Mouse (Mus musculus): ENCODE measurements around the gene Gaa.
"Not testable (repeated sequence)": the region's sequence is repeated elsewhere in the genome, so short reads cannot be mapped to it uniquely, and the experiment has no call there.

Gaa gene

GRCm38 (mm10) chr11:119252854-119253541 lies 14.7 kb upstream of the Gaa start:
- no peak for DNase-seq (ENCODE audit: low spot score)

DNA sequence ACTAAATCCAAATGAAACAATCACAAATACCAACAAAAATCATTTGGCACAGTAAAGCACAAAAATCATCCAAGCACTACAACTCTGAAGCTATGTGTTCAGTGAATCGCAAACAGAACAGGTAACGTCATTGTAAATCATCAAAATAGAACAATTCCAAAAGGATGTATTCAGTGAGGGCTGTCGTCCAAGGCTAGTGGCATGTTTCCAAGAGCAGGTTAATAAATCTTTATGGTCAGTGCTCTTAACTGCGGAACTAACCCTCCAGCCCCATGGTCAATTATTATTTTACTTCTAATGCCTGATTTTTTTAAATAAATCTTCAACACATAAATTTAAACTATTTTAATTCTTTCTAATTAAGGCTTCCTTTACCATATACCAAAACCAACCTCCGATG lies 11.1 kb upstream of the Gaa start:
- DNase-seq (ENCODE audit: low spot score): not testable (repeated sequence)

- DNase-seq (ENCODE audit: low spot score): no peak
Observed at GRCm38 (mm10) chr11:119258216-119258571, 9.5 kb upstream of the Gaa start.

GRCm38 (mm10) chr11:119258572-119259322 lies 8.9 kb upstream of the Gaa start:
- DNase-seq (ENCODE audit: low spot score): no peak

DNA sequence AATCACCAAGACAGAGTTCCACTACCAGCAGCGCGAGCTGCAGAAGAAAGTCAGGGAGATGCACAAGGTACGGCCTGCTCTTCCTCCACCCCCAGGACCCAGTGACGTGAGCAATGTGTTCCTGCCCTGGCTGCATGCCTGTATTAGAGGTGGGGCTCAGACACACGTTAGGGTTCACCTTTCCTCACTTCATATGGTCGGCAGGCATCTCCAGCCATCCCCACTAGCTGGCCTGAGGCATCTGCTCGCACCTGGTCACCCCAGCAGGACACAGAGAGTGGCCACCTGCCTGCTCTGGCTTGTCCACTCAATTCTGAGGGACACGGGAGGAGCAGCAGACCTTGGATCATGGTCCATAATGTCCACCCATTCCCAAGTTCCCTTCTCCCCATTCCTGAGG lies 7.7 kb upstream of the Gaa start:
- no peak for DNase-seq (ENCODE audit: low spot score)

DNA sequence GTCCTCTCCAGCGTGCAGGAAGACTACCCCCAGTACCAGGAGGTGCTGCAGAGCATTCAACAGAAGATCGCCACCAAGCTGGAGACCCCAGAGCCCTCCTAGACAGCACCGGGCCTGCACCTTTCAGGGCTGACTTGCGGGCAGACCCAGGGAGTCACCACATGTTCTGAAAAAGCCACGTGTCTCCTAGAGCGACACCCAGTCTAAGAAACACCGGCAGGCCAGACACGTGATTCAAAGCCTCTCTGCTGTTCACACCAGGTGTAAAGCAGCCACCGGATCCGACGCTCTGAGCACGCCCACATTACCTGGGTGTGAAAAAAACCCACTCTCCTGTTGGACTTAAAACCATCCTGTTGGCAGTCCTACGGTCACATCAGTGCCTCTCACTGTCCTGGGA lies 3.3 kb upstream of the Gaa start:
- no peak for DNase-seq (ENCODE audit: low spot score)

GRCm38 (mm10) chr11:119265811-119266210 lies 1.9 kb upstream of the Gaa start:
- DNase-seq (ENCODE audit: low spot score): no peak

GRCm38 (mm10) chr11:119267241-119267674 lies 429 bp upstream of the Gaa start:
- DNase-seq (ENCODE audit: low spot score): peak; percentile 94

GRCm38 (mm10) chr11:119268557-119269195 lies 989 bp downstream of the Gaa start:
- no peak for DNase-seq (ENCODE audit: low spot score)

GRCm38 (mm10) chr11:119272492-119272891 lies 4.8 kb downstream of the Gaa start:
- not testable (repeated sequence) for DNase-seq (ENCODE audit: low spot score)

DNA sequence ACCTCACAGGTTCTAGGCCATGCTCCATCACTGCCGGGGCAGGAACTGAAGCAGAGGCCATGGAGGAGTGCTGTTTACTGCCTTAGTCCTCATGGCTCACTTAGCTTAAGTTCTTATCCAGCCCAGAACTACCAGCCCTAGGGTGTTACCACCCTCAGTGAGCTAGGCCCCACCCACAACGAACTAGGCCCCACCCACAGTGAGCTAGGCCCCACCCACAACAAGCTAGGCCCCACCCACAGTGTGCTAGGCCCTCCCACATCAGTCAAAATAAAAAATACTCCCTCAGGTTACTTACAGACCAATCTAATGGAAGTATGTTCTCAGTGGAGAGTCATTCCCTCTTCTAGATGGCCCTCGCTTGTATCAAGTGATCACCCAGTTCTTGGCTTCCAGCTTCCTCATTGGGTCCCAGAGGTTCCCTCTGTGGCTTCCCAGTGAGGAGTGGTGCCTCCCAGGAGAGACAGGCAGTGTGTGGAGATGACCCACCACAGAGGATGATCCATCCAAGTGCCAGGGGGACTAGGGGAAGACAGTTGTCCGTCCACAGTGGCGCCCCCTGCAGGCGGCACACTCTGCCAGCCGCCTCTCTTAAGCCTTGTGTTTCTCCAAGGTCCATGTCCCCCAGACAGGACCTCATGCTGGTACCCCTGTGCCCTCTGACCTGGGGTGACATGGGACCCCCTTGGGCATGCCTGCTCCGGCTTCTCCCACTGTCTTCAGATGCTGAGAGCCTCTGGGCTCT lies 5.7 kb downstream of the Gaa start:
- no peak for DNase-seq (ENCODE audit: low spot score)

DNA sequence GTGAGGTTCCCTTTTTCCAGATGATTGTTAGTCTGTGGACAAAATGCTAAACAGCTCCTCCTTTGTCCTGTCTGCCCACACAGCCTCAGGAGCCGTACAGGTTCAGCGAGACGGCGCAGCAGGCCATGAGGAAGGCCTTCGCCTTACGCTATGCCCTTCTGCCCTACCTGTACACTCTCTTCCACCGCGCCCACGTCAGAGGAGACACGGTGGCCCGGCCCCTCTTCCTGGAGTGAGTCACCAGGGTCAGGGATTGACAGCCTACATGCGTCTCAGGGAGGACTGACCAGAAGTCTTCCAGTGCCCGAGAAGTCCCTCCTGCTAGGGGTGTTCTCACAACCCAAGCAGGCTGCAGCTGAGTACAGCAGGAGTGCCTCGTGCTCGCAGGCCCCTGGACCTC lies 13.3 kb downstream of the Gaa start:
- DNase-seq (ENCODE audit: low spot score): no peak

DNA sequence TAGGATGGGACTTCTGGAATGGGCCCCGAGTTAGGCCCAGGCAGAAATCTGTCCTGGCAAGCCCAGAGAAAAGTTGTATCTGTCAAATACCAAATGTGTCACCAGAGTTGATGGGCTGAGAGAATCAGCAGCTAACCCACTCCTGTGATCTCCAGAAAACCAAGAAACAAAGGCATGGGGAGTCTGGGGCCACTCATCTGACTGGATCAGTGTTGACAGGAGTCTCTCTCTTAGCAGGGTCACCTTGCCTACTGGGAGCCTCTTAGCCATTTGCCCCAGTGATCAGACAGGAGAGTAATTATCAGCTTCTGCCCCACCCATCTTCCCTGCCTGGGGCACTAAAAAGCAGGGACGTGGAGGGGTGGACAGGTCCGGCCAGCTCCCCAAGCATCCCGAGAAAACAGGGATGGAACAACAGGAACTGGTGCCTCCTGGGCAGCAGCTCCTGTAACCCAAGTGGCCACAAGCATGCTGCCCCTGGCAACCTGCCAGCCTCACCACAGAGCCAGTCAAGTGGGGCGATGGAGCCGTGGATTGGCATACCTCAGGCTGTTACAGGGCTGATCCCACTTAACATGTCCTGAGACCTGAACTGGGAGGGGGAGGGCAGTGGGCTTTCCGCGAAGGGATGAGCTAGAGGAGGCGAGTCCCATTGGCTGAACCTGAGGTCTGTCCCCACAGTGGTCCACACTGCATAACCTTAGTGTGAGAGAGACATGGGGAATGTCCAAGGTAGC lies 18.3 kb downstream of the Gaa start:
- no peak for DNase-seq (ENCODE audit: low spot score)

DNA sequence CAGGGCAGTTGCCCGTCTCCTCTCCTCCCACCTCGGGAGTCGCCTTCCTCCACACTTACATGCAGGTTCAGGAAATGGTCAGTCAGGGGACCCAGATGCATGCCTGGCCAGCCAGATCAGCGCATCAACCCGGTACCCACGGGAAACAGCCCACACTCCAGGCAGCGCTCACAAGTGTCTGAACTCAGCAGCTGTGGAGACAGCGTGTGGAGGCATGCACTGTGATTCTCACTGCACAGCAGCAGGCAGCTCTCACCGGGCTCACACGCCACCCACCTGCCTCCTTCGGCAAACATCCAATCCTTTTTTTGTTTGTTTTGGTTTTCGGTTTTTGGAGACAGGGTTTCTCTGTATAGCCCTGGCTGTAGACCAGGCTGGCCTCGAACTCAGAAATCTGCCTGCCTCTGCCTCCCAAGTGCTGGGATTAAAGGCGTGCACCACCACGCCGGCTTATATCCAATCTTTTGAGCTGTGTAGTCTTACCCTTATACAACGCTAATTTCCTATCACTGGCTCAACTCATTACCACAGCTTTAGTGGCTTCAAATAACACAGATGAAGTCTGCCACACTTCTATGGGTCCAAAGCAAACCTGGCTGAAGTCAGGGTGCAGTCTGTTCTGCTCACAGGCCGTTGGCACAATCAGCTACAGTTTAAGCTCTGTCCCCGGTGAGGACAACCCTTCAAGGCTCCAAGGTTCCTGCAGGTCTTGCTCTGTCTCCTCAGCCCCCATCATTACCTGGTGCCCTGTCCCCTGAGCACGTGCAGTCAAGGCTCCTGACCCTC lies 19.7 kb downstream of the Gaa start:
- no peak for DNase-seq (ENCODE audit: low spot score)

GRCm38 (mm10) chr11:119292861-119293260 lies 25.2 kb downstream of the Gaa start:
- not testable (repeated sequence) for DNase-seq (ENCODE audit: low spot score)

DNA sequence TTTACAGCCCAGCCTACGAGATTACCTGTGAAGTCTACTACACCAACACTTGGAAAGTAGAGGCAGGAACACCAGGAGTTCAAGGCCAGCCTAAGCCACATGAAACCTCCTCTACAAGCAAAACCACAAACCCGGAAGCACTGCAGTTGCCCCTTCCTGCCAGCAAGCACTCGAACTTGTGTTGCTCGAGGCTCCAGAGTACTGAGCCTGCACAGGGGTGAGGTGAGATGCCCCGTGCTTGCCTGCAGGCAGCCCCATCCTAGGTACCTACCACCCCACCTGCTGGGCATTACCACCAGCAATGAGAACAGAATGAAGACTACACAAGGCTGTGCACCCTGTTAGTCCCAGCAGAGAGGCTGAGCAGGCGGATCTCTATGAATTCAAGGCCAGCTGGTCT lies 30.3 kb downstream of the Gaa start:
- no peak for DNase-seq (ENCODE audit: low spot score)

GRCm38 (mm10) chr11:119298917-119299316 lies 31.2 kb downstream of the Gaa start:
- DNase-seq (ENCODE audit: low spot score): no peak

- DNase-seq (ENCODE audit: low spot score): peak; percentile 95
Observed at GRCm38 (mm10) chr11:119299391-119300245, 31.9 kb downstream of the Gaa start, which contains the start of gene Eif4a3. Gene Eif4a3, minus strand, starts transcription at chr11:119300089.

DNA sequence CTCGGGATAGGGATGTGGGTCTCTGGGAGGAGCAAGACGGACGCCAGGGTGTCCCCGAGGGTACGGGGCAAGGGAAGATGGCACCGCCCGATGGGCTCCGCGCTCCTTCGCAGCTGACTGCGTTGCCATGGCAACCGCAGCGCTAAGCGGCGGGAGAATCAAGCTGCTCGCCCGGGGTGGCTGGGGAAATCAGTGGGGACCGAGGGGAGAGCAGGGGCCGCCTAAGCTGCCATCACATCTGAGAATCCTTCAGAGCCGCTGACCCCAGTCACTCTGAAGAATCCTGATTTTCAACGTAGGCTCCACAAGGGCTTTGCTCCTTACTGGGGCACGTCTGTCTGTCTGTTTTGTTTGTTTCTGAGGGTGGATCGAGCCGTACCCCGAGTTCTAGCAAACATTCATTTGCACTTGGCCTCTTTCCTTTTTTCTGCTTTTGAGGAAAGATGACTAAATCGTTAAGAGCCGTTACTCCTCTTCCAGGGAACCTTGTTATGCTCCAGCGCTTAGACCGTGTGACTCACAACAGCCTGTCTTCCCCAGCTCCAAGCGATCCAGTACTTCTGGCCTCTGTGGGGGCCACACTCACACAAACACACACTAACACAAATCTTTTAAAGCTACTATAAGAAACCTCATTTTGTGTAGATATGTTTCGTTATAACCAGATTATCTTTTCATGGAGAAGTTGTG lies 32.7 kb downstream of the Gaa start:
- peak; percentile 37 for DNase-seq (ENCODE audit: low spot score)
